Mouse (Mus musculus): ENCODE measurements around the gene Kcnmb2.

DNA sequence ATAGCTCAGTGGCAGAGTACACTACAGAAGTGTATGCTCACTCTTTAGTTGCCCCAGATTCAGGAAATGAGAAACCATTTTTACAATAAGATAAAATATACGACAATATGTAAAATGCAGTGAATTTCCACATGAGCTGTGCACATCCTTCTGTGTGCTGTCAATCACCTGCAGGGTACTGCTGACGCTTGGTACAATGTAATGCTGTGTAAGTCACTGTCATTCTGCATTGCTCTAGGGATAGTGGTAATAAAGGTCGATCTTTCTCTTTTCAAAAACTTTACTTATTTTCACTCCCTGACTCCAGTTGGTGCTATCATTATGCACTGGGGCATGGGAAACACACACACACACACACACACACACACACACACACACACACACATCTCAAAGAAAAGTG is 146.5 kb downstream of the Kcnmb2 start:
- TF ChIP-seq POLR2A (IDR thresholded peaks at IDR 0.05; ENCODE audit: insufficient read length, low read depth) (no peak), SRF (IDR thresholded peaks at IDR 0.05; ENCODE audit: control insufficient read depth, insufficient read length, low read depth) (no peak), E2F4 (IDR thresholded peaks at IDR 0.05; ENCODE audit: insufficient read depth) (no peak), REST (IDR thresholded peaks at IDR 0.05; ENCODE audit: insufficient read depth, insufficient read length) (no peak), TCF12 (IDR thresholded peaks at IDR 0.05; ENCODE audit: insufficient read depth, poor library complexity, severe bottlenecking) (no peak), USF1 (IDR thresholded peaks at IDR 0.05; ENCODE audit: low read depth) (no peak), MAX (IDR thresholded peaks at IDR 0.05; ENCODE audit: low read depth) (no peak), MYOG (IDR thresholded peaks at IDR 0.05; ENCODE audit: control insufficient read depth in 1 of 3, insufficient read depth in 1 of 3, insufficient read length in 2 of 3, low read depth in 2 of 3) (no peak)
